ENCODE assay signal across 8 mouse cellular contexts in the genomic region with DNA sequence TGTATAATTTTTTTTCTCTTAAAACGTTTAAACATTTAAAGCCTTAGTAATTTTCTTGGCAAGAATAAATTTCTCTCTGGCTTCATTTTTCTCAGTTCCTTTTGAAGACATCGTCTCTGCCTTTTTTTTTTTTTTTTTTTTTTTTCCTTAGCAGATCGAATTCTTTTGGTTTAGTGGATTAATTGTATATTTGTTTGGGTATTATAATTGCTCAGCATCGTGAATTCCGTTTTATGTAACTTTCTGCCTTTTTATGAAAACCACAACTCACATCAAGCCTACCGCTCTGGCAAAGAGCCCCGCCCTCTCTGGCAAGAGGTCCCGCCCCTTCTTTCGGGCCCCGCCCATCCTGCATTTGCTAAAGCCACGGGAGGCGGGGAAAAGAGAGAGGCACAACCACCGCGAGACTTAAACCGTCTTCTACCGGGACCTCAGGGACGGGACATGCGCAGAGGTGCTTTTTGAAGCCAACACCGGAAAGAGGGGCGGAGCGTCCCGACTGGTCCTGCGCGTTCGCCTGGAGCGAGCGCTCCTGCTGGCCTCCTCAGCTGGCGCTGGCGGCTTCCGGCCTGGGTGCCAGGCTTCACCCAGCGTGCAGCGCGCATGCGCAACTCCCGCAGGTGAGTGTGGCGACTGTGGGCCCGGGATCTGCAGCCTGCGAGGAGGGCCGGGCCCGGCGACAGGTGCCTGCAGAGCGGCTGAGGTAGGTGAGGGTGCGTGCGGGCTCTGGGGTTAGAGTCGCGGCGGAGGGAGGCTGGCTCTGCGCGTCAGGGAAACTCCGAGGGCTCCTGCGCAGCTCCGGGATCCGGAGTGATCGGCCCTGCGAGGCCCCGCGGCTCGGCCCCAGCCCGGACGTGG. TPM values are rescaled to one million over a fixed set of nuclear protein-coding genes. Genes with fewer than 3 reads are reported as not detected.
DNase-seq lines count a peak whose midpoint lies in the region; ATAC-seq lines count a peak whose summit lies in the region.

A gene (plus strand): TSS at position 544 of the 858 bp plus-strand sequence.

- DNase-seq in adipocyte (ENCODE audit: low spot score) = peak; percentile 100
- DNase-seq in embryo, embryonic 10 days (ENCODE audit: low spot score) = peak; percentile 99
- peak; percentile 95 for DNase-seq in gastrocnemius, postnatal 10 days
- DNase-seq in induced T-regulatory cell, adult 2 months (ENCODE audit: low read depth) = peak; percentile 100
- peak; percentile 96 to 98 for DNase-seq in left cerebral cortex, adult 9 months (ENCODE audit: low spot score in 2 of 2)
- peak; percentile 96 for DNase-seq in right cerebral cortex, postnatal 14 days
- DNase-seq in urinary bladder, postnatal 36 days (ENCODE audit: low spot score in 2 of 2) = peak; percentile 97 to 98

- ATAC-seq in megakaryocyte progenitor cell, adult 5-6 weeks (replicated peaks; ENCODE audit: poor library complexity) = peak; percentile 97

RNA-seq across cellular contexts. Expression of the gene that starts here (rescaled TPM):
- 10 to 100 TPM; 10.1 to 13.8 TPM for total RNA-seq in gastrocnemius, postnatal 10 days (2021)
- 14.8 and 17.5 TPM in 2 replicates for total RNA-seq in megakaryocyte progenitor cell, adult 5-6 weeks (2015)
- 17.8 and 23.7 TPM in 2 replicates for total RNA-seq in megakaryocyte progenitor cell, adult 5-6 weeks (2017)

Comparison
In these comparisons a context has a peak if more than half of its experiments do, and no peak if none do; other contexts are left out.
1. Peak in every context shown above with its lines: DNase-seq and ATAC-seq.